In genomic region chr10:93486622-93487021, GRCm38 (mm10) we compare ENCODE assay signal across 8 mouse cellular contexts. TPM values are rescaled to one million over a fixed set of nuclear protein-coding genes. Genes with fewer than 3 reads are reported as not detected.
A peak's percentile ranks its signal among the peaks of the same experiment; 100 is the strongest.
DNase-seq lines count a peak whose midpoint lies in the region; ATAC-seq and TF ChIP-seq lines count a peak whose summit lies in the region.

No protein-coding gene starts in this region.

- TF ChIP-seq POLR2A in spleen, adult 2 months (IDR thresholded peaks at IDR 0.05; ENCODE audit: low read depth, low read length): no peak

- no peaks in the 10 kb centered on the region for H3K4me1 ChIP-seq in spleen, adult 2 months (ENCODE audit: control insufficient read depth, insufficient read depth, insufficient read length)
- H3K4me1 ChIP-seq in midbrain, postnatal 0 days (ENCODE audit: insufficient read depth, low read length): no peaks in the 10 kb centered on the region

- peak; percentile 8; the same call in 1 of the 2 replicates for TF ChIP-seq CTCF in spleen, adult 2 months (IDR thresholded peaks at IDR 0.05; ENCODE audit: extremely low read depth, insufficient read depth, insufficient read length, insufficient replicate concordance)
- peak; percentile 85 for TF ChIP-seq CTCF in midbrain, postnatal 0 days (IDR thresholded peaks at IDR 0.05)

- 40% methylated on average over 4 of the region's 4 CpGs for WGBS in spleen, adult 2 months
- WGBS in midbrain, postnatal 0 days: 20% methylated on average over 4 of the region's 4 CpGs

- DNase-seq in adrenal gland, postnatal 10 days: peak; percentile 33
- no peak for DNase-seq in adrenal gland, adult 18-20 months (ENCODE audit: low spot score in 2 of 2)
- no peak for DNase-seq in spleen, adult 2 months (ENCODE audit: low read depth in 1 of 2, low spot score in 2 of 2)
- no peak for DNase-seq in spleen, postnatal 4 days (ENCODE audit: low spot score in 2 of 2)
- DNase-seq in frontal cortex, adult 2 months (ENCODE audit: extremely low spot score in 1 of 2, low spot score in 1 of 2): peak; percentile 16 to 79
- peak; percentile 25 to 28 for DNase-seq in layer of hippocampus, adult 8-10 months (ENCODE audit: low spot score in 2 of 2)
- peak; percentile 79 for DNase-seq in midbrain, postnatal 0 days (ENCODE audit: low spot score)
- no peak for DNase-seq in urinary bladder, adult 18-20 months (ENCODE audit: low spot score in 2 of 2)

- peaks cover 10% of the 10 kb centered on the region for H3K36me3 ChIP-seq in spleen, adult 2 months (ENCODE audit: control insufficient read depth, insufficient read depth, low read length)
- H3K36me3 ChIP-seq in midbrain, postnatal 0 days (ENCODE audit: insufficient read depth, low read length): peaks cover 20% of the 10 kb centered on the region

- ATAC-seq in midbrain, postnatal 0 days (ENCODE audit: low FRiP score): no peak

- H3K27ac ChIP-seq in spleen, adult 2 months (ENCODE audit: insufficient read depth, low read length): no peak overlapping the region
- no peak overlapping the region for H3K27ac ChIP-seq in midbrain, postnatal 0 days (ENCODE audit: low read depth, low read length)

- H3K4me3 ChIP-seq in spleen, adult 2 months (ENCODE audit: extremely low read depth, insufficient read depth, insufficient read length): no peak overlapping the region
- no peak overlapping the region for H3K4me3 ChIP-seq in midbrain, postnatal 0 days (ENCODE audit: low read depth, low read length)

- no peak overlapping the region for H3K4me2 ChIP-seq in midbrain, postnatal 0 days (ENCODE audit: low read depth, low read length, poor library complexity, severe bottlenecking)

- no peaks in the 10 kb centered on the region for H3K27me3 ChIP-seq in spleen, adult 2 months (ENCODE audit: control insufficient read depth, insufficient read depth, low read length)
- no peaks in the 10 kb centered on the region for H3K27me3 ChIP-seq in midbrain, postnatal 0 days (ENCODE audit: insufficient read depth, low read length)

- no peaks in the 10 kb centered on the region for H3K9me3 ChIP-seq in midbrain, postnatal 0 days (ENCODE audit: low read length)

- H3K9ac ChIP-seq in midbrain, postnatal 0 days (replicated peaks; ENCODE audit: low read length, poor library complexity, severe bottlenecking): no peak overlapping the region

RNA-seq across cellular contexts. Expression of gene Hal, which starts 1.9 kb away (rescaled TPM):
- 10 to 100 TPM in 1 of 2 experiments, 1 to 10 TPM in 1; 3.7 to 12.2 TPM for total RNA-seq in adrenal gland, postnatal 10 days (2021)
- under 1 TPM; 0.26 to 0.56 TPM for total RNA-seq in adrenal gland, adult 18-20 months (2021)
- polyA plus RNA-seq in spleen, adult 2 months (2012; rRNA removed): 0.18 and 0.26 TPM in 2 replicates
- polyA plus RNA-seq in frontal cortex, adult 2 months (2012; rRNA removed): 0.02 TPM in 1 of 2 replicates, not detected in the other
- total RNA-seq in layer of hippocampus, adult 8-10 months (2022): under 1 TPM; 0.16 to 0.75 (median 0.46) TPM
- 0.14 and 0.49 TPM in 2 replicates for total RNA-seq in midbrain, postnatal 0 days (2014; rRNA removed)
- polyA plus RNA-seq in midbrain, postnatal 0 days (2015; fragmentation: Nextera tagmentation; extraction: Ambion mirVana): 0.20 and 0.33 TPM in 2 replicates

RNA-seq across cellular contexts. Expression of gene Lta4h, which starts 33.4 kb away (rescaled TPM):
- 10 to 100 TPM; 59.3 to 72.5 TPM for total RNA-seq in adrenal gland, postnatal 10 days (2021)
- total RNA-seq in adrenal gland, adult 18-20 months (2021): 10 to 100 TPM; 53.0 to 55.9 TPM
- polyA plus RNA-seq in spleen, adult 2 months (2012; rRNA removed): 73.8 and 102 TPM in 2 replicates
- polyA plus RNA-seq in frontal cortex, adult 2 months (2012; rRNA removed): 71.1 and 82.2 TPM in 2 replicates
- 10 to 100 TPM; 55.0 to 62.8 (median 60.4) TPM for total RNA-seq in layer of hippocampus, adult 8-10 months (2022)
- 56.2 and 65.8 TPM in 2 replicates for total RNA-seq in midbrain, postnatal 0 days (2014; rRNA removed)
- polyA plus RNA-seq in midbrain, postnatal 0 days (2015; fragmentation: Nextera tagmentation; extraction: Ambion mirVana): 85.1 and 93.8 TPM in 2 replicates

RNA-seq across cellular contexts. Expression of gene Amdhd1, which starts 53.2 kb away (rescaled TPM):
- total RNA-seq in adrenal gland, postnatal 10 days (2021): 10 to 100 TPM in 1 of 2 experiments, 1 to 10 TPM in 1; 4.7 to 11.4 TPM
- total RNA-seq in adrenal gland, adult 18-20 months (2021): not detected
- 0.04 and 0.11 TPM in 2 replicates for polyA plus RNA-seq in spleen, adult 2 months (2012; rRNA removed)
- polyA plus RNA-seq in frontal cortex, adult 2 months (2012; rRNA removed): 0.16 and 0.42 TPM in 2 replicates
- total RNA-seq in layer of hippocampus, adult 8-10 months (2022): under 1 TPM; 0.25 to 0.52 (median 0.34) TPM
- total RNA-seq in midbrain, postnatal 0 days (2014; rRNA removed): not detected in 2 replicates
- 0.07 TPM in 1 of 2 replicates, not detected in the other for polyA plus RNA-seq in midbrain, postnatal 0 days (2015; fragmentation: Nextera tagmentation; extraction: Ambion mirVana)

RNA-seq across cellular contexts. Expression of gene Ccdc38, which starts 53.8 kb away (rescaled TPM):
- total RNA-seq in adrenal gland, postnatal 10 days (2021): under 1 TPM in 1 of 2 experiments, not detected in 1; 0.33 TPM
- not detected for total RNA-seq in adrenal gland, adult 18-20 months (2021)
- 0.02 TPM in 1 of 2 replicates, not detected in the other for polyA plus RNA-seq in spleen, adult 2 months (2012; rRNA removed)
- polyA plus RNA-seq in frontal cortex, adult 2 months (2012; rRNA removed): 0.02 TPM in 2 replicates
- under 1 TPM in 1 of 4 experiments, not detected in 3; 0.14 TPM for total RNA-seq in layer of hippocampus, adult 8-10 months (2022)
- 0.14 and 4.4 TPM in 2 replicates for total RNA-seq in midbrain, postnatal 0 days (2014; rRNA removed)
- 0.52 and 0.66 TPM in 2 replicates for polyA plus RNA-seq in midbrain, postnatal 0 days (2015; fragmentation: Nextera tagmentation; extraction: Ambion mirVana)

Comparison
In these comparisons a context has a peak if more than half of its experiments do, and no peak if none do; other contexts are left out.
1. DNase-seq: peak in adrenal gland, postnatal 10 days (single experiment), frontal cortex, adult 2 months (2 of 2), layer of hippocampus, adult 8-10 months (2 of 2) and midbrain, postnatal 0 days (single experiment); none in adrenal gland, adult 18-20 months (0 of 2), spleen, adult 2 months (0 of 2), spleen, postnatal 4 days (0 of 2) and urinary bladder, adult 18-20 months (0 of 2).